In genomic region chr9:61583281-61584072, GRCm38 (mm10) we compare ENCODE assay signal across 11 mouse cellular contexts.
DNase-seq lines count a peak whose midpoint lies in the region; ATAC-seq and TF ChIP-seq lines count a peak whose summit lies in the region.
"Had no signal": no experiment of that assay in that cellular context is flagged by ENCODE, and none has a peak within 500 bp of the region (broad histone marks: within the 10 kb centered on the region; RNA-seq: fewer than 3 reads in every experiment).

No protein-coding gene starts in this region.

- 36% methylated on average over 21 of the region's 21 CpGs for WGBS in forebrain, embryonic 15.5 days
- whole genome bisulfite sequencing in kidney, postnatal 0 days, result 22% methylated on average over 21 of the region's 21 CpGs
- WGBS in midbrain, embryonic 16.5 days, result 34% methylated on average over 21 of the region's 21 CpGs
- WGBS in lung, adult 2 months, result 73% methylated on average over 21 of the region's 21 CpGs
- WGBS in cerebellum, adult 2 months, result 69% methylated on average over 21 of the region's 21 CpGs

- peak overlapping the region; percentile 13; the same call in 1 of the 2 replicates for H3K27ac ChIP-seq in forebrain, embryonic 15.5 days (replicated peaks)
- no peak overlapping the region for H3K27ac ChIP-seq in kidney, postnatal 0 days
- peak overlapping the region; percentile 72 for H3K27ac ChIP-seq in midbrain, embryonic 16.5 days (ENCODE audit: low read length)
- H3K27ac ChIP-seq in cerebellum, adult 2 months (ENCODE audit: insufficient read depth, low read length), result no peak overlapping the region
- H3K27ac ChIP-seq: heart, embryonic 10.5 days had no signal

- no peak overlapping the region for H3K4me2 ChIP-seq in forebrain, embryonic 15.5 days (replicated peaks)
- H3K4me2 ChIP-seq in kidney, postnatal 0 days (ENCODE audit: low read length), result no peak overlapping the region
- 0 out of 2 replicates have a peak overlapping the region, but pooled peaks have one; percentile 5 for H3K4me2 ChIP-seq in midbrain, embryonic 16.5 days (ENCODE audit: low read length)

- peak; percentile 87 for DNase-seq in brain, embryonic 14.5 days (ENCODE audit: low read depth)
- peak; percentile 39 for DNase-seq in kidney, postnatal 0 days (ENCODE audit: low spot score)
- no peak for DNase-seq in lung, adult 2 months
- DNase-seq in cerebellum, adult 2 months, result no peak
- DNase-seq: adrenal gland, adult 2 months; layer of hippocampus, postnatal 36 days; lung, postnatal 14 days had no signal

- H3K4me3 ChIP-seq in forebrain, embryonic 15.5 days, result no peak overlapping the region
- H3K4me3 ChIP-seq in kidney, postnatal 0 days (replicated peaks; ENCODE audit: low read depth, low read length), result no peak overlapping the region
- H3K4me3 ChIP-seq in midbrain, embryonic 16.5 days (ENCODE audit: low read depth, low read length), result no peak overlapping the region
- no peak overlapping the region for H3K4me3 ChIP-seq in lung, adult 2 months (replicated peaks; ENCODE audit: extremely low read depth, low read depth, low read length)
- no peak overlapping the region for H3K4me3 ChIP-seq in cerebellum, adult 2 months (replicated peaks; ENCODE audit: insufficient read depth, low read depth, low read length)
- H3K4me3 ChIP-seq: heart, embryonic 10.5 days had no signal

- H3K36me3 ChIP-seq in forebrain, embryonic 15.5 days, result no peaks in the 10 kb centered on the region
- H3K36me3 ChIP-seq in kidney, postnatal 0 days (ENCODE audit: insufficient read depth, low read length), result no peaks in the 10 kb centered on the region
- H3K36me3 ChIP-seq in midbrain, embryonic 16.5 days (ENCODE audit: control insufficient read depth, insufficient read depth, low read length), result no peaks in the 10 kb centered on the region
- H3K36me3 ChIP-seq: heart, embryonic 10.5 days had no signal

- H3K27me3 ChIP-seq in forebrain, embryonic 15.5 days, result no peaks in the 10 kb centered on the region
- no peaks in the 10 kb centered on the region for H3K27me3 ChIP-seq in kidney, postnatal 0 days (ENCODE audit: insufficient read depth, low read length)
- no peaks in the 10 kb centered on the region for H3K27me3 ChIP-seq in midbrain, embryonic 16.5 days (ENCODE audit: control insufficient read depth, insufficient read depth, low read depth, low read length)
- H3K27me3 ChIP-seq in cerebellum, adult 2 months (ENCODE audit: control insufficient read depth, insufficient read depth, low read length), result no peaks in the 10 kb centered on the region

- TF ChIP-seq POLR2A in brain, embryonic 14.5 days (IDR thresholded peaks at IDR 0.05; ENCODE audit: borderline replicate concordance, extremely low read depth, insufficient read depth, insufficient read length, poor library complexity, severe bottlenecking), result no peak
- TF ChIP-seq POLR2A in lung, adult 2 months (IDR thresholded peaks at IDR 0.05; ENCODE audit: borderline replicate concordance, extremely low read depth, low read depth, low read length), result no peak
- TF ChIP-seq POLR2A in cerebellum, adult 2 months (IDR thresholded peaks at IDR 0.05; ENCODE audit: borderline replicate concordance, insufficient read depth, low read length), result no peak

- peaks cover 13% of the 10 kb centered on the region for H3K4me1 ChIP-seq in forebrain, embryonic 15.5 days
- peaks cover 5% of the 10 kb centered on the region for H3K4me1 ChIP-seq in kidney, postnatal 0 days (replicated peaks; ENCODE audit: insufficient read depth, low read length)
- peaks cover 14% of the 10 kb centered on the region for H3K4me1 ChIP-seq in midbrain, embryonic 16.5 days (ENCODE audit: control insufficient read depth, insufficient read depth, low read length)
- H3K4me1 ChIP-seq in lung, adult 2 months (ENCODE audit: control insufficient read depth, insufficient read depth, low read length), result no peaks in the 10 kb centered on the region
- H3K4me1 ChIP-seq in cerebellum, adult 2 months (ENCODE audit: control insufficient read depth, insufficient read depth, low read length), result no peaks in the 10 kb centered on the region

- no peak for TF ChIP-seq CTCF in brain, embryonic 14.5 days (IDR thresholded peaks at IDR 0.05; ENCODE audit: borderline replicate concordance, extremely low read depth, insufficient read depth, insufficient read length)
- no peak for TF ChIP-seq CTCF in kidney, postnatal 0 days (IDR thresholded peaks at IDR 0.05; ENCODE audit: low read depth)
- no peak for TF ChIP-seq CTCF in lung, adult 2 months (IDR thresholded peaks at IDR 0.05; ENCODE audit: insufficient read depth, low read length)
- TF ChIP-seq CTCF in cerebellum, adult 2 months (IDR thresholded peaks at IDR 0.05; ENCODE audit: borderline replicate concordance, insufficient read depth, low read depth, low read length), result no peak

- no peak overlapping the region for H3K9ac ChIP-seq in forebrain, embryonic 15.5 days (replicated peaks)
- H3K9ac ChIP-seq in kidney, postnatal 0 days (ENCODE audit: low read depth, low read length), result no peak overlapping the region
- no peak overlapping the region for H3K9ac ChIP-seq in midbrain, embryonic 16.5 days (ENCODE audit: low read depth, low read length)

- ATAC-seq in forebrain, embryonic 15.5 days (replicated peaks), result peak; percentile 68
- peak; percentile 49; the same call in 1 of the 2 replicates for ATAC-seq in kidney, postnatal 0 days (replicated peaks; ENCODE audit: low FRiP score, low read depth)
- ATAC-seq in midbrain, embryonic 16.5 days, result peak; percentile 87
- no peak for ATAC-seq in megakaryocyte, adult 5-6 weeks (ENCODE audit: poor library complexity, severe bottlenecking)

- H3K9me3 ChIP-seq in forebrain, embryonic 15.5 days, result no peaks in the 10 kb centered on the region
- H3K9me3 ChIP-seq in kidney, postnatal 0 days (replicated peaks; ENCODE audit: low read length), result no peaks in the 10 kb centered on the region
- H3K9me3 ChIP-seq in midbrain, embryonic 16.5 days (replicated peaks; ENCODE audit: control insufficient read depth, low read length, poor library complexity, severe bottlenecking), result no peaks in the 10 kb centered on the region
- H3K9me3 ChIP-seq: heart, embryonic 10.5 days had no signal

Comparison
In these comparisons a context has a peak if more than half of its experiments do, and no peak if none do; other contexts are left out.
1. DNase-seq: peak in brain, embryonic 14.5 days (single experiment) and kidney, postnatal 0 days (single experiment); none in lung, adult 2 months (single experiment) and cerebellum, adult 2 months (0 of 2).
2. H3K27ac ChIP-seq: peak in forebrain, embryonic 15.5 days (single experiment) and midbrain, embryonic 16.5 days (single experiment); none in kidney, postnatal 0 days (single experiment) and cerebellum, adult 2 months (single experiment).